Mouse (Mus musculus) c-Kit-positive CD71-negative TER-119-negative erythroid progenitor cells, embryonic 14.5 days (primary cell): ENCODE measurements around the gene Olfr592.
"Not testable (repeated sequence)": the region's sequence is repeated elsewhere in the genome, so short reads cannot be mapped to it uniquely, and the experiment has no call there.

ENCODE experiments used
- DNase-seq: peaks from one replicate; pipeline ENCODE4 v3.0.0-alpha.2; 2013; ENCODE audit warnings: low read depth

Olfr592 gene

DNA sequence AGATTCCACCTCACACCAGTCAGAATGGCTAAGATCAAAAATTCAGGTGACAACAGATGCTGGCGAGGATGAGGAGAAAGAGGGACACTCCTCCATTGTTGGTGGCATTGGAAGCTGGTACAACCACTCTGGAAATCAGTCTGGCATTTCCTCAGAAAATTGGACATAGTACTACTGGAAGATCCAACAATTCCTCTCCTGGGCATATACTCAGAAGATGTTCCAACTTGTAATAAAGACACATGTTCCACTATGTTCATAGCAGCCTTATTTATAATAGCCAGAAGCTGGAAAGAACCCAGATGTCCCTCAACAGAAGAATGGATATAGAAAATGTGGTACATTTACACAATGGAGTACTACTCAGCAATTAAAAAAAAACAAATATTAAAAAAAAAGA, at the start of gene Olfr592:
TSS of gene Olfr592 (plus strand) at position 301 of the 400 bp plus-strand sequence.
- not testable (repeated sequence) for DNase-seq

DNA sequence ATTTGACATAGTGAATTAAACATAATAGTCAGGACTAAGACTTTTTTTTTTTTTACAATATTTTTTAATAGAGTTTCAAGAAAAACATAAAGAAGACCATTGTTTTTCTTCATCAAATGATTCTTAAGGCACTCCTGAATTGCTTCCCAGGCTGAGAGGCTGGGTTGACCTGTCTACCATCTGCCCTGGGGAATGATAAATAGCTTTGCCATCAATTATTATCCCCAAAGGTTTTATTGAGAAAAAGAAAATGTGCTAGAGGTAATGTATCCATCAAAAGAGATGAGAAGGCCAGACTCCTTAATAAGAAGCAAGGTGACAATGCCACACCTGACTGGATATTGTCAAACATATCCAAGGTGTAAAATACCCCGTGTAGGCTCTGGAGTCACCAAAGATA, 44.0 kb upstream of the Olfr592 start, which contains the start of gene Olfr588-ps1:
TSS of gene Olfr588-ps1 (plus strand) at position 301 of the 400 bp plus-strand sequence.
- no peak for DNase-seq

- no peak for DNase-seq
Observed at GRCm38 (mm10) chr7:103156256-103156655, 28.3 kb upstream of the Olfr592 start, which contains the start of gene Olfr589. Olfr589 (minus strand) TSS chr7:103156356.

GRCm38 (mm10) chr7:103169697-103170096, 14.9 kb upstream of the Olfr592 start:
- no peak for DNase-seq

DNA sequence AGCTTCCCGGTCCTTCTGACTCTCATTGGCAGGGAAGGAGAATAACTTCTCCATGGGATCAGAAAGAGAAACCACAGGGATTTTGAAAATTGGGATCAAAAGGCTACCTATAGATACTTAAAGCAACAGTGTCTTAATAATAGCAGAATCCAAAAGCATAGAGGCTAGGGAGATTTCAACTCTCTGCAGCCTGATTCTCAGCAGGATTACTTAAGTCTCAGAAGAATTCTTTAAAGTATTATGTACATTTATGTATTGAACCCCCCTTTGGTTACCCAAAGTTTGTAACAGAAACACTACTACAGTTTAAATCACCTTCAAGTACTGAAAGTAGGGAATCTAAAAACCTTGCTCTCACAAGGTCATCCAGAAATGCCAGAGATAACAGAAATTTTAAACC, 6.4 kb upstream of the Olfr592 start, which contains the start of gene Olfr591:
TSS of gene Olfr591 (minus strand) at position 101 of the 400 bp plus-strand sequence.
- no peak for DNase-seq

DNA sequence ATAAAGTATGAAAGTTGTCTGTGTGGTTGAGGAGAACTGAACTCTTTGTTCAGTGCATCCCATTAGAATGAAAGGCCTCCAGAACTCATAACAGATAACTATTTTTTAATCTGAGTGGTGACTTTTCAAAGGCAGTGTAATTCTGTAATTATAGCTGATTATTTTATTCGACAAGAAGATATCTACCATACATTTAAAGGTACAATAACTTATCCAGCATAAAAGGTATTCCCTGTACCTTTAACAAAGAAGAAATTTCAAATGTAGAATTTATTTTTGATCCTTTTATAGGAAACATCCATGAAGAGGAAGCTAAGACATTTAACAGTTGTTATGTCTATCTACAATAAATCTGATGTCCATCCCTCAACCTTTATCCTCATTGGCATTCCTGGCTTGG, 27.0 kb downstream of the Olfr592 start, which contains the start of gene Olfr593:
TSS of gene Olfr593 (plus strand) at position 301 of the 400 bp plus-strand sequence.
- DNase-seq: no peak

- not testable (repeated sequence) for DNase-seq
Observed at GRCm38 (mm10) chr7:103212050-103212449, 27.4 kb downstream of the Olfr592 start.

DNA sequence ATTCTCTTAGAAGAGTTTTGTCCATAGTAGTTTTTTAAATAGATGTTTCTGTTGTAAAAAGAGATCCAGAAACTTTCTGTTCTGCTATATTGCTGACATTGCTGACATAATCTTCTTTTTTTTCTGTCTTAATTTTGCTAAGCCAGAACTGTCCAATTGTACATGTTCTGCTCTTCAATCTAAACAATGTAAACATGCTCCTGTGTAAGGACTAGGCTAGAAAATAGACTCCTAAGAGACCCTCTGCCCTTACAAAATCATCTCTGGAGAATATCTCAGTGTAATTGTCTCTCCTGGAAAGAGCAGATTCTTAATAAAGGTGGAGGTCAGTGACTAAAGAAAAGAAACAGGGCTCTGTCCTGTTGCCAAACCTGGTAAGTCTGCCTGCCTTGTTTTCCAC, 32.1 kb downstream of the Olfr592 start, which contains the start of gene Olfr594:
TSS of gene Olfr594 (plus strand) at position 301 of the 400 bp plus-strand sequence.
- DNase-seq: no peak
